Mouse (Mus musculus): ENCODE measurements around the gene Map4k5.

Gene Map4k5

DNA sequence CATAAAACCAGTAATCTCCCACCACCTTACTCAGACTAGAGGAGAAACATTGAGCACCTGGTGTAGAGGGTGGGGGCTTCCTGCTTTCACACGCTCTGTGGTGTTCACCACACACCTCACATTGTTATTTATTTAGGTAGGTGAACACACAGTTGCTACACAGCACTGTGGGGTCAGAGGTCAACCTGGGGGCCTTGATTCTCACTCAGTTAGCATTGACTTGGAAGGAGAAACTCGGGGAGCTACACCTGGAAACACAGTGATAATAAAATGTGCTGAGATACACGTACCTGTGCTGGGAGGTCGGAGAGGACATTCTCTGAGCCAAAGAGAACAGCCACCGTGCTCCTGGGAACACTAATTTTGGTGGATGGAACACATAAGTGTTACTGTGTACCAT lies 104.6 kb downstream of the Map4k5 start:
- DNase-seq (ENCODE audit: low read depth) = no peak

DNA sequence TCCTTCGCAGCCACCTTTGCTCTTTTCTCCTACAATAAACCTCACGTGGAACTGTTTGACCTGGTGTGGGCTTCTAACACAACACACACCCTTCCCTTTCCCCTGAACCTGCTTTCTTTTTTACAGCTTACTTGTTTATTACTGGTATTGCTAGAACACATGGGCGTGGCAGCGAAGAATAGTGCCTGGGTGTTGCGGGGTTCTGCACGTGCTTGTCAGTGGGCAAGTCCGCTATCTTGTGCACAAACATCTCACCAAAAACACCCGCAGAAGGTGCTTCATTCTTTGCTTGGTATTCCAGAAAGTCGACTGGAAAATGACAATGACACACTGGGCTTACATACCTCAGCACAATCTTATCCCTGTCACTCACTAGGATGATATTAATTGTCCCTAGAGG lies 107.5 kb downstream of the Map4k5 start:
- DNase-seq (ENCODE audit: low read depth) = no peak

DNA sequence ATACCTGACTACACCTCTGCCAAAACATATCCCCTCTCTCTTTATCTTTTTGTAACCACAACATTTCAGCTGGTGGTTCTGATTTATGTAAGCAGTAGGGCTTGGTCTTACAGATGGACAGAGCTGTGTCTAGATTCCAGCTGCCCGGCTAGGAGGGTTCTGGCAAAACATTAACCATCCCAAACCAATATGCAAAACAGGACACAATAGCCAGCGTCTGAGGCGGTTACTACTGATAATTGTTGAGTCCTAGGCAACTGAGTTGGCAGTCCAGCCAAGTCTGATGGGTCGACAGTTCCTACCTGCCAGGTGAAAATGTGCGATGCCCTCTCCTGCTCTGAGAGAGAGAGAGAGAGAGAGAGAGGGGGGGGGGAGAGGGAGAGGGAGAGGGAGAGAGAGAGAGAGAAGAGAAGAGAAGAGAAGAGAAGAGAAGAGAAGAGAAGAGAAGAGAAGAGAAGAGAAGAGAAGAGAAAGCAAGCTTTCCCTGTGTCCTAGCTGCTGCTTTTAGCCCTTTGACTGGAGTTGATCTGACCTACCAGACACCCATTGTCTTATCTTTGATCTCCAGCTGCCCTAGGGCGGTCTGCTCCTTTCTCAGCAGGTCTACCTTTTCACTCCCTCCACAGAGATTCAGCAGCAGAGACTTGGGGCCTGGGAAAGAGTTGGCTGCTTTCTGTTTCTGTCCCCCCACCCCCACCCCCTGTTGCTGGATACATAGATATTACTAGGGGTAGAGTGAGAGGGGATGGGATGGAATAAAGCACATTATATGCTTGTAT lies 109.6 kb downstream of the Map4k5 start:
- DNase-seq (ENCODE audit: low read depth) = no peak

DNA sequence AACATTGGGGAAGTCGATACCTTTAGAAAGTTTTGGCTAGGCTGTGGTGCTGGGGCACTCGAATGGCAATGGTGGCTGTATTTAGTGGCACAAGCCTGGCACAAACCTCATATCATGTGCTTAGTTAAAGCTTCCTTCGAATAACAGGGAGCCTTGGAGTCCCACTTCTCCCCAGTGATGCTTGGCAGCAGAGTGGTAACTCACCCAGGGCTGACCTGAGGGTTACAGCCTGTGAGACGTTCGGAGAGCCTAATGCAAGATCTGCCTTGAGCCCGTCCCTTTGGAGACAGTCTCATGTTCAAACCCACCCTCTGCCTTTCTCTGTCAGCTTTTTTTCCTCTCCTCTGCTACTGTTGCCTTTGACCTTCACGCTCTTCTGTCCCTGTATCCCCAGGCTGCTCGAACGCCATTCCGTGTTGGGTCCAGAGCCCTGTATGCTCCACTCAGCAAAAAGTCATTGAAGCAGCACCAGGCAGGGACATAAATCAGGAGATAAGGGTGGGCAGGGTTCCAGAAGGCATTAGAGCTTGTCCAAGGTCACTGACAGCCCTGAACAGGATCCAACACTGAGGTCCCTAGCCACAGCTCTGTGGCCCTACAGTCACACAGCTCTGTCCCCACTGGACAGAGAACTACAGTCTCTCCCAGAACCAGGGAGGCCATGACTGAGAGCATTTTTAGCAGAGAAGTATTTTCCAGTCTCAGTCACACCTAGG lies 110.9 kb downstream of the Map4k5 start:
- no peak for DNase-seq (ENCODE audit: low read depth)

DNA sequence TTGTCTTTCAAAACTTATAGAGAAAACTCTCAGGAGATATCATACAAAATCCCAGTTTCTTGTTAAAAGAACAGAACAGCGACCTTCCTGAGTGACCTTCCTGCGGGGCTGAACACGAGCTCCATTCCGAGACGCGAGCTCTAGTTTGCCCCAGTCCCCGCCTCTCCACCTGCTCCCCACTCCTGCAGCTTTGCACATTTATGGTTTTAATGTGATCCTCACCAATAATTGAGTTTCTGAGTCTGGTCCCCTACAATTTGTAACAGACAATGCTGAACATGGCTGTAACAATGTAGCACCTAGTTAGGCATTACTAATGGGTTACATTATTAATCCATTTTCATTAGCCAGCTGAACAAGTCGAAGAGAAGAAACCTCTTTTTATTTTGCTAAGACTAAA lies 111.5 kb downstream of the Map4k5 start:
- no peak for DNase-seq (ENCODE audit: low read depth)

DNA sequence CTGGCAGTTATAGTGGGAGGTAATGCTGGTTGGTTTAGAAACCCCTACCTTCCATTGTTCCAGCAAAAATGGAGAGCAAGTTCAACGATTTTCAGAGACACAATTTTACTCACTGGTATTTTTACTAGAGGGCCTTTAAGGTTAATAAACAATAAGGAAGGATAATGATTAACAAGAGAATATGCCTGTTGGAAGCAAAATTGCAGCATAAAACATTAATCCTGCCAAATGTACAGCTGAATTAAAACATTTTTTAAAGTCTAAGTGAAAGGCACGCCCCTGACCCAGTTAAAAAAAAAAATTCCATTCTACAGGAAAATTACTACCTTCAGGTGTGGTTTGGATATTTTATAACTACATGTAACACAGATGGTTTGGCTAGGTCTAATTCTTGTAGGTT lies 115.0 kb downstream of the Map4k5 start:
- no peak for DNase-seq (ENCODE audit: low read depth)

DNA sequence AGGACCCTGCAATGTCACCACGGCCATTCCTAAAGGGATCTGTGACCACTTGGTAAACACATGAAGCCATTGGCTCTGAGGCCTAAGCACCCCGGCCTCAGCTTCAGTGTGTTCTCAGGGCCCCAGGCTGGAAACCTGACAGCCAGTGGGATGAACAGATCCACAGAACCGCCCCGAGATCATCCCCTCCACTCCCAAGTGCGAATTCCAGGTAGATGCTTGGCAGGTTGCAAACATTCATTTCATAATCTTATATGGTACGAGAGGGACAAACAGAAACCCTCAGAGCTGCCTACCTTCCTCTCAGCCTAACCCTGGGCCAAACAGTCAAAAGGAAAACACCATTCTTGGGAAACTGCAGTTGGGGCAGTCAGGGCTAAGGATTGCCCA lies 115.7 kb downstream of the Map4k5 start:
- no peak for DNase-seq (ENCODE audit: low read depth)

DNA sequence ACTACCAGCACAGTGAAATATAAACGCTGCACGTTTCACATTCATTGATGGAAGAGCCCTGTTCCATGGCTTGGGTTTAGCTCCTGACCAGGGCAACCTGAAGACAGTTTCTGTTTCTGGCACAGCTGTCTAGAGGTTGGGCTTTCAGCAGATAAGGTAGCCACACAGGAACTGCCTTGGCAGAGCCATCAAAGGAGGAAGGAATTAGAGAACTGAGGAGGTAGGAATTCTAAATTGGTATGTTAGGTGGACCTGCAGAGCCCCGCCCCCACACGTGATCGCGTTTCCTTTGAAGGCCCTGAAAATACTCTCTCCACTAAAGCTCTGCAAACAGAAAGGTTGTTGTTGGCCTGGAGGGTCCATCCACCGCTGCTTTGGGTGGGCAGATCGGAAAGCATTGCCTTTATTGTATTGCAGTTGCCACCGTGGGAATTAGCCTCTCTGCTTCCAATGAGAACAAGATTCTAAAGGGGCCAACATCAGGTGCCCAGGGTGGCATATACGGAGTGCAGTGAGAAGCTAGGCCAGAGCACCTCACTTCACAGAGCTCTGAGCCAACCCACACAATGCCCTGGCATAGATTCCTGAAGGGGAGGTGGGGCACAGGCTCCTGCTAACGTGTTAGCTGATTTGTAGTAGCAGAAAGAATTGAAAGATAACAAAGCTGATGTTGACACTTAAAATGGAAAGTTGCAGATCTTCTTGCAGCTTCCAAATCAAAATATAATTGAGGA lies 116.2 kb downstream of the Map4k5 start:
- DNase-seq (ENCODE audit: low read depth) = no peak

DNA sequence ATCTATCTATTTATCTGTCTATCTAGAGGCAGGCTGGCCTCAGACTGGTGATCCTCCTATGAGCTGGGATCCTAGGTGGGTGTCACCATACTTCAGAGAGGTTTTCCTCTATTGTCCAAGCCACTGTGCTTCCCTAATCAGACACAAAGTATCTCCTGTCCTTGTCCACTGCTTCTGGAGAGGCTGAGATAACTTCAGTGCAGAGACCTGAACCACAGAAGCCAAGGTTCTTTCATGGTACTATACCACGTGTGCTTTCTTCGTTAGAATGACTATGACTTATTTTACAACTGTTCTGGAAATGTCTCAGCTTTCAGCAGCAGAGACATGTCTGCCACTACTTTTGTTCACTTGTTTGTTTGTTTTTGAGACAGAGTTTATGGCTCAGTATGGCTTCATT lies 124.2 kb downstream of the Map4k5 start:
- no peak for DNase-seq (ENCODE audit: low read depth)

DNA sequence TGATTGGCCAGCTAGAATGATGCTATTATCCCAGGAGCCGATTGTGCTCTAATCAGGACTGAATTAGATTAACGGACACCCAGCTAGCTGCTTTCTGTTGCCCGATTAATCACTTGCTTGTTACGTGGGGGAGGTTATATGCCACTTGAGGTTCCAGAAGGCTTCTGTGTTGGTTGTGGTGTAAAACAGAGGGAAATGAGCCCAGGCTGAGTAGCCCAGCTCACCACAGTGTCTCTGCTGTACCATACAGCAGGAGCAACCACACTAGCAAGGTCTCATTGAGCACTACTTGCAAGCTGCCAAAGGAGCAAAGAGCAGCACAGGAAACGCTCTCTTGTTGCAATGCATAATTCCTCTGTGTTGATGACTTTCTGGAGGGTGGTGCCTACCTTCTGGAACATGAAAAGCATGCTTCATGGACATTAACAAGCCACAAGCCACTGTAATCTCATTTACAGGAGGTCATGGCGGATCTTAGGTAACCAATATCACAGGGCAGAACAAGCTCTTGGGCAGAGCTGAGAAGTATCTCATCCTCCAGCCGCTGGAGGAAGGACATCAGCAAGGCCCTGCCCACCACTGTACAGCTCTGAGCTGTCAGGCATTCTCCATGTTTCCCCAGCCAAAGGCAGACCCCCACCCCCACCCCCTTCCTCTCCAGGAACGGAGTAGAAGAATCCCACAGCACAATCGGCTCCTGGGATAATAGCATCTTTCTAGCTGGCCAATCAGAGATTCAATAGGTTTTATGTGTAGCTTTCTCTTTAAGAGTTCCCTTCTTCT lies 125.3 kb downstream of the Map4k5 start:
- no peak for DNase-seq (ENCODE audit: low read depth)

DNA sequence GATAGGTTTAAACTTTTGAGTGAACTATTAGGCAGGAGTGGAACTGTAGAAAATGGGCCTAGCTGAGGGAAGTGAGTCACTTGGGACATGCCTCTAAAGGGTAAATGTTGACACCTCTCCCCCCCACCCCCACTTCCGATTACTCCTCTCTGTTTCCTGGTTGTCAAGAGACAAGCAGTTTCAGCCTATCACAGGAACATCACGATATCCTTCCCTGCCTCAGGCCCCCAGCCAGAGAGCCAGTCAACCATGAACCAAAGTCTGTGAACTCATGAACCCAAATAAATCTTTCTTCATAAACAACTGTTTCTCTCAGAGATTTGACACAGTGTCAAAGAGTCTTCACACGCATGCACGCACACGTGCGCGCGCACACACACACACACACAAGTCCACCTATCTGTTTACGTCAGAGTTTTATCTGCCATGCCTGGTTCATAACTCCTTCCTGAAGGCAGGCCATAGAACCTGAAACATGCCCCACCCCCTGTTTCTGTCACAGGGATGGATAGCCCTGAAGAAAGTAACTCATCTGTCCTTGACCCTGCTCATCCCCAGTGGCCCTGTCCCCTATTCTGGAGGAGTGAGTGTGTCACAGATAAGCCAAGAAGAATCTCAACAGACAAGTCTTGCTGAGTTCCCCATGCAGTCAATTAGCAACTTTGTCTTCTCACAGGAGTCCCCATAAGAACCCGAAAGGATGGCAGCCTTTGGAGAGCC lies 126.7 kb downstream of the Map4k5 start:
- DNase-seq (ENCODE audit: low read depth) = no peak

DNA sequence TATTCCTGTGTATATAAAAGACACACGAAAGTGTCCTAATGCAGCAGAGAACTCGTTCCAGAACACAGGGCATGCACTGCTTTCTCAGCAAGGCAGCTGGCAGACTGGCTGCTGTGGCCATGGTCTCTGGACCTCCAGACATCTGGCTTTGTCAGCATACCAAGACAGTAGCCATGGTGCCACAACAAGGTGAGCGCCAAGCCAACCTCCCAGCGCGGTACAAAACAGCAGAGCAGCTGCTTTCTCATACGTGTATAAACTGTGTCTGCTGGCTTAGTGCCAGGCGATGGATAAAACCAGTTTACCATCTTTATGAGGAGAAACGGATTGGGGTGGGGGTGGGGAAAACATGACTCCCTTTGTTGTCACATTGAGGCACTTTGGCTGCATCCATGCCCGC lies 127.5 kb downstream of the Map4k5 start:
- no peak for DNase-seq (ENCODE audit: low read depth)

DNA sequence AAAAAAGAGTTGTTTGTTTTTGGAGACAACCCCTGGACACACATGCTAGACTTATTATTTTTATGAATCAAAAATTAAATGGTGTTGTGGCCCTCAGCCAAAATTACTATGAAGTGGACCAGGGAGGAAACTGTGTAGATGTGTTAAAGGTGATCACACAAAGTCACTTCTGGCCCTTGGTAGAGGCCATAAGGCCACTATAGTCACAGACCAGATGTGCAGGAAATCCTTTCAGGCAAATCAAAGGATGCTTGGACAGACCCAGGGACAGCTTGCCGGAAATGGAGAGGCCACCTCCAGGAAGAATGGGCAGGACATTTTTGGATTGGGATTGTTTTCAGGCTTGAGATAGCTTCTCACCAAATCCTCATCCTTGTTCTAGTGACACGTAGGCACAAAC lies 131.4 kb downstream of the Map4k5 start:
- no peak for DNase-seq (ENCODE audit: low read depth)

DNA sequence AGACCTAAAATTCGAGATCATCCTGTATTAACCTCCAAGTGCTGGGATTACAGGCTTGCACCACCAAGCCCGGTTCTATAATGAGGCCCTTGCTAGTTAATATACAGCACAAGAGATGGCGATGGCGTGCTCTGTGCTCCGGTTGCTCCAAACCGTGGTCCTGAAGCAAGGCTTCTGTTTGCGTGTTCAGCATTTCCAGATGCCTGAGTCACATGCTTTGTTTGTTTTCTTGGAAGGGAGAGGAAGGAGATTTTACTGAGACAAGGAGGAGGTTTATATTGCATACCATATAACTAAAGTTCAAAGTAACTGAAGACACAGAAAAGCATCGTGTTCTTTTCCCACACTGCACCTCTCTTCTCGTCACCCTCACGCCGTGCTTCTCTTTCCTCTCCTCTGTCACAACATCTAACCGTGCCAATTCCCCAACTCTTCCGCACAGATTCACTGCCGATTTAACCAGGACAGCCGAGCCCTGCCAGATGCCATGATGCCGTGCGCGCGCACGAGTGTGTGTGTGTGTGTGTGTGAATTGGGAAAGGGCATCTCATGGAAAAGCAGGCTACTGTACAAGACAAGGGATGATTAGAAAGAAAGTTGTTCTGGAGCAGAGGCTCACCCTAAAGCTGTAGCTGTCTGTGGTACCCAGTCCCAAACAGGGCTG lies 132.1 kb downstream of the Map4k5 start:
- no peak for DNase-seq (ENCODE audit: low read depth)

DNA sequence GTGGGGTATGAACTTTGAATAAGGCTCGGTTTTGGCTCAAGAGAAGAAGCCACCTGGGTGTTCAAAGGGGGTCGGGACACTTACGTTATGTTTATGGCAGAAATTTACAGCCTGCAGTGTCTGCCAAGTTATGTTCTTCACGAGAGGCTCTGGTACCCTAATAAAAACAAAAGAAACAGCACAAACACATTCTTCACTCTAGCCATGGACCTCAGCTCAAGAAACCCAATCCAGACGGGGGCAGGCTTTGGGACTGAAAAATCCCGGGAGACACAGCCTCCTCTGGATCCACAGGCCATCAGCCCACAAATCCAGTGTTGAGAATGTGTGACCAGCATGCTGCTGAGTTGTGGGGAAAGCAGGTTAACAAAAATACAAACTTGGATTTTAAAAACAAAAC lies 133.0 kb downstream of the Map4k5 start:
- no peak for DNase-seq (ENCODE audit: low read depth)

DNA sequence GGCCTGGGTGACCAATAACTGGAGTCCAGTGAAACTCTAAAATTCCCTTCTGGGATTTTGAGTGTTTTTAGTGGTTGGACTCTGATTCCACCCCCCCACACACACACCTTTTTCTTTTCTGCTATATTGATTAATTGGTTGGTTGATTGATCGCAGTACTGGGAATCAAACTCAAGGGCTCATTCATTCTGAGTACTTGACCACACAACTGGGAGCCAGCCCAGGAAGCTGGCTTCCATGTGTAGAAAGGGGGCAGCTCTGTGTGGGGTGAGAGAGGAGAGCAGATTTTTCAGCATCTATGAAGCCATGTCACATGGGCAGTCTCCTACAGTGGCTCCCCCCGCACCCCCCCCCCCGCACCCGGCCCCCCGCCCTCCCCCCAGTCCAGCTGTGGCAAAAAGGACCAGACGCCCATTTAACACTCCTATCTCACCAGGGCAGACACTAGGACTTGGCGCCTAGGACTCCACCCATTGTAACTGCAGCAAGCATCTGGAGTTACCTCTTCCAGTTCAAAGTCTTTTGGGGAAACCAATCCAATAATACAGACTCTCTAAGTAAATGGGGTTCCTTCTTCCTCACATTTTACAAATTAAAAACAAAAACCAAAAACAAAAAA lies 133.6 kb downstream of the Map4k5 start:
- no peak for DNase-seq (ENCODE audit: low read depth)

DNA sequence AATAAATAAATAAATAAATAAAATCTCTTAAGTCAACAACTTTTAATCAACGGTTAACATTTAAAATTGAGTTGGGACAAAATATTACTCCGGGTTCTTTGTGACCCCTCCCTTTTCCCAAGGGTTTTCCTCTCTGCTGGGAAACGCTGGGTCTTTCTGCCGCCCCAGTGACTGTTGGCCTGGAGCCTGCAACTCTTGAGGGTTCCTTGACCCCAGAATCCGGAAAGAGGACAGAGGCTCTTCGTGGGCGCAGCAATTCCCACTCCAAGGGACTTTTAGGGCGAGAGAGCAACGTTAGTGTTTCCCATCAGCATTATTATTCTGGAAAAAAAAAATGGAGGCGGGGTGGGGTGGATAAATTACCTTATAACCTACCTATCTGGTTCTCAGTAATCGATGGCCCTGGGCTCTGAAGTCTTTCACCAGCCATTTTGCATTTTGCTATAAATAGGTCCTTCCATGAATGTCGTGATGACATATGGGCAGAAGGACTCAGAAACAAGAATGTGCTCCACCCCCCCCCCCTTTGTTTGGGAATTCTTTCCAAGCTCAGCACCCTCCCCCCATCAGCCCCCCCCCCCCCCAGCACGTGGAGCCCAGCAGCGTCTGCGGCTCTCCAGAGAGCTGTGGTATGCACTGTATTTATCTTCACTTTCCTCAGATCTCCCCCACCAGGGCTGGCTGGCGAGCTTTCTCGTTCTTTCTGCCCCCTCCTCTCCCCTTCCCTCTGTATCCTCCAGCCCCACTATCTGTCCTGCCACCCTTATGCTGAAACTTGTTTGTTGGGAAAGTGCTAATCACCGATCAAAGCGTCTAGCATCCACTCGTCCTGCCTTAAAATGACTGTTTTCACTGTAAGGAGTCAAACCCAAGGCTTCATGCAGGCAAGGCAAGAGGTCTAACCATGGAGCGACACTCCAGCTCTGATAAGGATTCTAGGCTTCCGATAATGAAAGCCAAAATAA lies 134.5 kb downstream of the Map4k5 start:
- DNase-seq (ENCODE audit: low read depth) = no peak

DNA sequence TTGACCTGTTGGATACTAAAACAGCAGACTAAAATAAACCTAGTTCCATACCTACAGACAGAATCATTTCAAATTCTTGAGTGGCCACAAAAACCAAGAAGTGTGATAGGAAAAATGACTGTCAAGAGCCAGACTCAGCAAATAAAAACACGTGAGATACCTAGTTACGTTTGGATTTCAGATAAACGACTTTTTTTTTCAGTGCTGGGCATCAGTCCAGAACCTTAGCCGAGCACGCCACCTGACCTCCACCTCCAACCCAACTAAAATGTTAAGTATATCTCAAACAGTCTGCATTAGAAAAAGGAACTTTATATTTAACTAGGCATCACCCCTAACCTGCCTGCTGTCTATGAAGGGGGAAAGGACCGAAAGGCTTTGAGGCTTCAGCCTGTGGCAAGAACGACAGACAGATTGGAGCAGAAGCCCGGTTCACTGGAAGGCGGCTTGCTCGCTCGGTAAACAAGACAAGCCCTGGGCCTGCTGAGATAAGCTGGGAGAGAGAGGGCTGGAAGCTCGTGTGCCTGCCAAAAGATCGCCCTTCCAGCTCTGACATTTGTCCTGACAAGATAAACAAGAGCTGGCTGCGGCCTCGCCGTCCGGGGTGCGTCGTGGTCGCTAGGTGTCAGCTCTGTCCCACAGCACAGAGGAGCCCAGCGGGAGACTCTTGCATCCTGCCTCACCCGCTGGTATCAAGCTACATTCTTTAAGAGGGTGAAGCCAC lies 135.4 kb downstream of the Map4k5 start:
- peak; percentile 68 for DNase-seq (ENCODE audit: low read depth)

DNA sequence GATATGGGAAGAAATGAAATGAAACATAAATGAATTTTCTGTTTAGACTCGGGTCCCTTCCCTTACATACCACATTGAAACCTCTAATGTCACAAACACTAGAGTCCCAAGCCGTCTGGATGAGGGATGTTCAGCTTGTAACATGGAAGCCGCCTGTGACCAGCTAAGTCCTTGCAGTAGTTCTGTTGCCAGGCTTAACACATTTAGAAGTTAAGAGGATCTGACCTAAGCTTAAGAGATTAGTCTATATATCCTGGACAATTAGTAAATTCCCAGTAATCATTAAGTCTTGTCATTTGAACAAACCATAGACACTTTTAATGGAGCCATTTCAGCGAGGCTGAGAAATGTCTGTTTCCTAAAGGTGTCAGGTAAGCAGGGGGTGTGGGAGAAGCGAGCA lies 137.0 kb downstream of the Map4k5 start:
- DNase-seq (ENCODE audit: low read depth) = no peak

Measured in induced T-regulatory cell, adult 2 months (primary cell).